Mouse (Mus musculus) adrenal gland (tissue): ENCODE results near the gene Cfap46.

Source experiments
- intact Hi-C: fragments of 180-260 bp; cut with DNase I; formaldehyde crosslinking; loops from one replicate; pipeline ENCODE4 v1.15.1; 2025

Gene Cfap46

DNA sequence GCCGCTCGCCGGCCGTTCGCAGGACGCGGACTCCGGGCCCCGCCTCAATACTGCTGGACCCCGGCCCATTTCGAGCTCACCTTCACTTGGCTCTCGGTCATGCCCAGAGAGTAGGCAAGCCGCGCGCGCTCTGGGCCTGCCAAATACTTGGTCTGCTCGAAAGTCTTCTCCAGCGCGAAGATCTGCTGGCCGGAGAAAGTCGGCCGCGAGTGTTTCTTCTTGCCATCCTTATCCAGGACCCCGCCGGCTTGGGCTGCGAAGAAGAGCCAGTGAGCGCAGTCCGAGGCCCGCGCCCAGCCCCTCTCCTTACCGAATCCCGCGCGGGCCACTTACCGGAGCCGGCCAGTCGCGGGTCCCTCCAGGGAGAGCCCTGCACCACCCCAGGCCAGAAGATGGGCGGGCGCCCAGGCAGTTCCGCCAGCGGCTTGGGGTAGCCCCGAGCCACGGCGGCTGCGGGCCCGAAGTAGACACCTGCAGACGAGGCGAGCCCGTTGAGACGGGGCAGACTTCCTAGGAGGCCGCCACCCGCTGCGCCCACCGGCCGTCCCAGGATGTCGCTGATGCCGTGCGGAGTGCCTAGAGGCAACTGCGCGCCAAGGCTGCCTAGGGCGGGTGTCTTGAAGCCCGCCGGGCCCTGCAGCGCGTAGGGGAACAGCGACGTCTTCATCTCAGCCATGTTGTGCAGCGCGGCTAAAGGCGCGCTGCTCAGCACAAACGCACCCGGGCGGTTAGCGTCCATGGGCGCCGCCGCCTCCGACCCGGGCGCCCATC lies 101.6 kb downstream of the Cfap46 start:
- intact Hi-C loops = loop anchor here (5.0 kb wide), 1 partner anchor 90 kb away; no protein-coding TSS in a partner anchor

- intact Hi-C loops = loop anchor here (5.0 kb wide), 1 partner anchor 89 kb away; no protein-coding TSS in a partner anchor
Observed at GRCm38 (mm10) chr7:139580851-139581775, 102.5 kb downstream of the Cfap46 start.

GRCm38 (mm10) chr7:139579261-139579905 lies 104.2 kb downstream of the Cfap46 start:
- intact Hi-C loops = no loop called here

- intact Hi-C loops = no loop called here
Observed at GRCm38 (mm10) chr7:139576064-139576686, 107.4 kb downstream of the Cfap46 start.

- intact Hi-C loops = no loop called here
Observed at GRCm38 (mm10) chr7:139572665-139573064, 111.0 kb downstream of the Cfap46 start.

GRCm38 (mm10) chr7:139570788-139571187 lies 112.8 kb downstream of the Cfap46 start:
- intact Hi-C loops = no loop called here

DNA sequence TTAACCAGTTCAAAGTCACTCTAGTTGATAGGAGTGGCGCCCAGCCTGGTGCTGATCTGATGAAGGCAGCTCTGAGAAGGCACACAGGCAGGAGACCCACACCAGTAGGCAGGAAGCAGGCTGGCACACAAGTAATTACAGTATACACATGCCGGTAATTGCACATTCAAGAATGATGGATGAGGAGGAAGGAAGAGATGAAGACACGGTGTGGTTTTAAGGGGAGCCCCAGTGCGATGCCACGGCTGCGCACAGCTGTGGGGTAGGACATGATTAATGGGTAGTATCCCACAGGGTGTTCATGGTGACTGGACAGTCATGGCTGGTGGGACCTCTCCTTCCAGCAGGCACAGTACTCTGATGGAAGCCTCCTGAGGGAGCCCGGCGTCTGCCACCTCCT lies 117.1 kb downstream of the Cfap46 start:
- intact Hi-C loops = no loop called here

GRCm38 (mm10) chr7:139565998-139566397 lies 117.6 kb downstream of the Cfap46 start:
- intact Hi-C loops = no loop called here

DNA sequence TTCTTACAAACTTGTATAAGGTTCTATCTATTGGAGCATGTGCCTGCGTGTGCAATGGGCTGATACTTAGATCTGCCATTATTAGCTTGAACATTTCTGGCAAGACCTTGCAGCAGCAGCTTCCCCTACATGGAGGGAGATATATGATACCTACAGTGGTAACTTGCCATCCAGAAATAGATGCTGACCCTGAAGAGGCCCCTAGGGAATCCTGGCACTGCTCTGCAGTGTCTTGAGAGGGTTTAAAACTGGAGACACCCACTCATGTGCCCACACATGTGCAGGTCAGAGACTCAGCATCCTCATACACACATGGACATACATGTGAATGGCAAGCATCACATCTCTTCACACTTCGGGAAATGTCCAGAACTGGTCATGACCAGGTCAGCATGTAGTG lies 119.5 kb downstream of the Cfap46 start:
- intact Hi-C loops = no loop called here

GRCm38 (mm10) chr7:139563425-139563824 lies 120.2 kb downstream of the Cfap46 start:
- intact Hi-C loops = no loop called here

DNA sequence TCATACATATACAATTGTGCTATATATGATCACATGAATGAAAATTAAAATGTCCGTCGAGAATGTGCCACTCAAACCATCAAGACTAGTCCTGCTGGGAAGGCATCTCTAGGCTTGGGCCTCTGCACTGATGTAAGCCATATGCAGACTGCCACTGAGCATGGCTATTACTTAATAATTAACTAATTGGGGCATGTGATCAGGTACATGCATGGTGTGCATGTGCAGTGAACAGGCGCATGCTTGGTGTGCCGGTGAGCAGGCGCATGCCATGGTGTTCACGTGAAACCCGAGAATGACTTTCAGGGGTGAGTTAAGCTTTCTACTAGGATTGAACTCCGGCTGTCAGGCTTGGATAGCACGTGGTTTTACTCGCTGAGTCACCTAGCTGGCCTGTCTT lies 124.0 kb downstream of the Cfap46 start:
- intact Hi-C loops = no loop called here

GRCm38 (mm10) chr7:139556746-139557526 lies 126.7 kb downstream of the Cfap46 start:
- intact Hi-C loops = no loop called here

GRCm38 (mm10) chr7:139556331-139556730 lies 127.3 kb downstream of the Cfap46 start:
- intact Hi-C loops = no loop called here

- intact Hi-C loops = no loop called here
Observed at GRCm38 (mm10) chr7:139551519-139551918, 132.1 kb downstream of the Cfap46 start.
